Mouse (Mus musculus) embryonic facial prominence, embryonic 15.5 days (tissue): ENCODE results near the gene Impg2. TPM values are rescaled to one million over a fixed set of nuclear protein-coding genes. Genes with fewer than 3 reads are reported as not detected.

Experiments
- ATAC-seq: fragments of 200-750 bp; cut with Nextera tagmentation; 2 replicates; pipeline ENCODE4 v1.8.0; 2017; ENCODE audit warnings: low read depth, moderate TSS enrichment; ENCODE audit not compliant: insufficient number of reproducible peaks, low FRiP score, low TSS enrichment
- H3K27ac ChIP-seq: fragments of 300-500 bp; sonication (generic); replicated peaks from 2 replicates; pipeline ENCODE4 v1.5.1; 2015; ENCODE audit warnings: mild to moderate bottlenecking, inconsistent platforms
- H3K27me3 ChIP-seq: fragments of 300-500 bp; sonication (generic); 2 replicates; pipeline ENCODE4 v1.6.1; 2015; ENCODE audit warnings: inconsistent platforms
- H3K36me3 ChIP-seq: fragments of 300-500 bp; sonication (generic); 2 replicates; pipeline ENCODE4 v1.6.1; 2015; ENCODE audit warnings: mild to moderate bottlenecking, inconsistent platforms
- H3K4me1 ChIP-seq: fragments of 300-500 bp; sonication (generic); 2 replicates; pipeline ENCODE4 v1.6.1; 2015; ENCODE audit warnings: inconsistent platforms
- H3K4me2 ChIP-seq: fragments of 300-500 bp; sonication (generic); replicated peaks from 2 replicates; pipeline ENCODE4 v1.6.1; 2015; ENCODE audit warnings: mild to moderate bottlenecking, inconsistent platforms
- H3K4me3 ChIP-seq: fragments of 300-500 bp; sonication (generic); replicated peaks from 2 replicates; pipeline ENCODE4 v1.5.1; 2015; ENCODE audit warnings: mild to moderate bottlenecking, inconsistent platforms
- H3K9ac ChIP-seq: fragments of 300-500 bp; sonication (generic); 2 replicates; pipeline ENCODE4 v1.6.1; 2015; ENCODE audit warnings: inconsistent platforms
- H3K9me3 ChIP-seq: fragments of 300-500 bp; sonication (generic); replicated peaks from 2 replicates; pipeline ENCODE4 v1.6.1; 2016; ENCODE audit warnings: inconsistent platforms
- whole genome bisulfite sequencing: fragments of 180-500 bp; shearing (Covaris S2); methylation state at CpG from one replicate; pipeline ENCODE4 v1.1.7; 2015; 5-methylcytosine and 5-hydroxymethylcytosine counted together
- polyA plus RNA-seq: library from polyadenylated mRNA; unstranded; fragments of >200 nt; fragmentation: Nextera tagmentation; extraction: Ambion mirVana; gene quantifications from 2 replicates; pipeline ENCODE4 v1.2.1, GENCODE M21; 2015

The Impg2 gene
- polyA plus RNA-seq, 1 experiment from 2014 or later, result 0.13 TPM

- H3K4me2 ChIP-seq, result no peak overlapping the region
- no peaks in the 10 kb centered on the region; the same call in 1 of the 2 replicates for H3K4me1 ChIP-seq
- WGBS, result 24% methylated on average over 4 of the region's 4 CpGs
- ATAC-seq, result no peak
- H3K4me3 ChIP-seq, result no peak overlapping the region
- peak overlapping the region; percentile 23; the same call in 1 of the 2 replicates for H3K27ac ChIP-seq
- no peaks in the 10 kb centered on the region for H3K27me3 ChIP-seq
- H3K9ac ChIP-seq, result no peak overlapping the region
- no peaks in the 10 kb centered on the region for H3K36me3 ChIP-seq
- no peaks in the 10 kb centered on the region for H3K9me3 ChIP-seq
These were observed 98.9 kb downstream of the Impg2 start for GRCm38 (mm10) chr16:56302996-56303395.

- Histone ChIP-seq H3K4me3 (no peak overlapping the region), H3K4me1 (no peaks in the 10 kb centered on the region; the same call in 1 of the 2 replicates), H3K27me3 (no peaks in the 10 kb centered on the region), H3K36me3 (no peaks in the 10 kb centered on the region), H3K4me2 (no peak overlapping the region), H3K9me3 (no peaks in the 10 kb centered on the region), H3K9ac (no peak overlapping the region), H3K27ac (no peak overlapping the region)
- no peak for ATAC-seq
- 89% methylated on average over 4 of the region's 4 CpGs for WGBS
These were observed 100.1 kb downstream of the Impg2 start for GRCm38 (mm10) chr16:56304167-56304566.

- ATAC-seq, result no peak
- WGBS, result 65% methylated on average over 4 of the region's 4 CpGs
These were observed 103.5 kb downstream of the Impg2 start for GRCm38 (mm10) chr16:56307575-56307974.

GRCm38 (mm10) chr16:56311291-56311690, 107.2 kb downstream of the Impg2 start:
- no peak for ATAC-seq
- Histone ChIP-seq H3K9ac (no peak overlapping the region), H3K36me3 (no peaks in the 10 kb centered on the region), H3K27me3 (no peaks in the 10 kb centered on the region), H3K4me1 (no peaks in the 10 kb centered on the region), H3K27ac (no peak overlapping the region), H3K4me2 (no peak overlapping the region), H3K9me3 (no peaks in the 10 kb centered on the region), H3K4me3 (no peak overlapping the region)

More at GRCm38 (mm10) chr16:56307575-56307974, 103.5 kb downstream of the Impg2 start:
- Histone ChIP-seq H3K9me3 (no peaks in the 10 kb centered on the region), H3K27ac (no peak overlapping the region), H3K4me1 (no peaks in the 10 kb centered on the region; the same call in 1 of the 2 replicates), H3K4me2 (no peak overlapping the region), H3K27me3 (no peaks in the 10 kb centered on the region), H3K4me3 (no peak overlapping the region), H3K36me3 (no peaks in the 10 kb centered on the region), H3K9ac (no peak overlapping the region)

Other genes with a start within 250 kb of the Impg2 start
- 716 and 747 TPM in 2 replicates for gene Rpl24, start 238.0 kb upstream of the Impg2 start, polyA plus RNA-seq
- 19.1 TPM in 2 replicates for gene Zbtb11, start 230.4 kb upstream of the Impg2 start, polyA plus RNA-seq
- gene Pcnp, start 174.6 kb upstream of the Impg2 start, polyA plus RNA-seq, result 211 and 218 TPM in 2 replicates
- 22.0 and 23.0 TPM in 2 replicates for gene Trmt10c, start 166.5 kb upstream of the Impg2 start, polyA plus RNA-seq
- gene Senp7, start 156.0 kb upstream of the Impg2 start, polyA plus RNA-seq, result 29.9 and 33.1 TPM in 2 replicates